Mouse (Mus musculus): ENCODE results near the gene Xlr3c.
"Not testable (repeated sequence)": the region's sequence is repeated elsewhere in the genome, so short reads cannot be mapped to it uniquely, and the experiment has no call there.

Gene Xlr3c

GRCm38 (mm10) chrX:73265270-73265669 is at the start of gene Xlr3c:
TSS of gene Xlr3c (minus strand) at chrX:73265390.
- DNase-seq, result not testable (repeated sequence)

DNA sequence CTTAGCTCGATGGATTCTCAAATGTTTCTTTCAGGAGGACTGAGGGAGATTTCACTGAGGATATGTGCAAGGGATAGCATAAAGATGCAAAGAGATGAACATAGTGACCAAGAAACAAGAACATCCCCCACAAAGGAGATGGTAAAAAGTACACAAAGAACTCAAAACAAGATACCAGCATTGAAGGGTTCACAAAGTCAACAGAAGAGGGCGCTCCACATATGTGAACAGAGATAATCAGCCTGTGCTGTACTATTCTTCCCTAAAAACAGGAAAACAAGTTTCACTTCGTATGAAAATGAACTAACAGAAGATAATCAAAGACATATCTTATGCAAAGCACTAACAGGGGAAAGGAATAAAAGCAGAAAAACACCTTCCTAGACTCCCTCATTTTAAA is 47.3 kb upstream of the Xlr3c start:
- DNase-seq, result peak; percentile 9

- not testable (repeated sequence) for DNase-seq
Observed at GRCm38 (mm10) chrX:73295745-73296144, 30.6 kb upstream of the Xlr3c start.

DNA sequence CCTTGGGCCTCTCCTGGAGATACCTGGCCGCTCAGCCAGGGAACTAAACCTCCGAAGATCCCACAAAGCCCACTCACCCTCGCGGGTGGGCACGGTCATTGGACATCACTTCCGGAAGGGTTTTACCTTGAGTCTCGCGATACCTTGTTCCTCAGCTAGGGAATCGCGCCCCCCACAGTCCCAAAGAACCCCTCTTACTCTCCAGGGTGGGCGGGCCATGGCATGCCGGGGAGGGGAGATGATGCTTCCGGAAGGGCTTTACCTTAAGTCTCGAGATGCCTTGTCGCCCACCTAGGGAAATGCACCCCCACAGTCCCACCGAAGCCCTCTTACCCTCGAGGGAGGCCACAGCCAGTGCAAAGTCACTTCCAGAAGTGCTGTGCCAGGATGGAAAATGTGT is 27.7 kb upstream of the Xlr3c start, which contains the start of the genes Xlr5a and Xlr5c:
Gene Xlr5a (minus strand): TSS at position 101 of the 400 bp plus-strand sequence.
Gene Xlr5c (minus strand): TSS at position 101 of the 400 bp plus-strand sequence.
- not testable (repeated sequence) for DNase-seq

DNA sequence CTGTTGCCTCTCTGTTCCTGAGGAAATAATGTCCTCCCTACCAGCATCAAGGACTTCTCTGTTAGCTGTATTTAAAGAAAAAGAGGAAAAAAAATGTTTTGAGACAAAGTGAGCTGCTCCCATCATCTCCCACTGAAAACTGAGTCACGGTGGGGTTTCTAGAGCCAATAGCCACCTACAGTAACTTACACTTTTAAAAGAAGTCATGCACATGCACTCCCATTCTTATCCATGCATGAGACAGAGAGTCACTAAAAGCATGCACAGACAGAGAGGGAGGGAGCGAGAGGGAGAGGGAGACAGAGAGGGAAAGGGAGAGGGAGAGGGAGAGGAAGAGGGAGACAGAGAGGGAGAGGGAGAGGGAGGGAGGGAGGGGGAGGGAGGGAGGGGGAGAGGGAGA is 2.8 kb downstream of the Xlr3c start:
- not testable (repeated sequence) for DNase-seq

DNA sequence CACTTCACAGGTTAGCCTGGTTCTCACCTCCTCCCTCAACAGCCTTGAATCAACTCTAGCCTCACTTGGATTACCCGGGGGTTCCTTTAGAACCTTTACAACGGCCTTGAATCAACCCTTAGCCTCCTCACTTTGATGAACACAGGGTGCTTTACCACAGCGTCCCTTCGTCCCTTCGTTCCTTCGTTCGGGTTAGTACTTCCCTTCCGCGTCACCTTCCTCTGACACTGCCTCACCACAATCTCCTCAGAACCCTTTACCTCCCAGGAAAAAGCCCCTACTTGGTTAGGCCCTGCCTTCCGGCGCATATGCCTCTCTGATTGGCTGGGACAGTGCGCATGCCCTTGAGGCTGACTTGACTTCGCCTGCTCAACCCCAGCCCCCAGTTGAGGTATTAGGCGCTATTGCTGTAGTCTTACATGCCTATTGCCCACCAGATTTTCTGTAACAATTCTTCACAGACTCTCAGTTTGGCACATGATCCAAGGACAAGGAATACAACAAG is 22.3 kb downstream of the Xlr3c start, which contains the start of gene Xlr4c:
Gene Xlr4c (minus strand): TSS at position 310 of the 505 bp plus-strand sequence.
- DNase-seq, result not testable (repeated sequence)

DNA sequence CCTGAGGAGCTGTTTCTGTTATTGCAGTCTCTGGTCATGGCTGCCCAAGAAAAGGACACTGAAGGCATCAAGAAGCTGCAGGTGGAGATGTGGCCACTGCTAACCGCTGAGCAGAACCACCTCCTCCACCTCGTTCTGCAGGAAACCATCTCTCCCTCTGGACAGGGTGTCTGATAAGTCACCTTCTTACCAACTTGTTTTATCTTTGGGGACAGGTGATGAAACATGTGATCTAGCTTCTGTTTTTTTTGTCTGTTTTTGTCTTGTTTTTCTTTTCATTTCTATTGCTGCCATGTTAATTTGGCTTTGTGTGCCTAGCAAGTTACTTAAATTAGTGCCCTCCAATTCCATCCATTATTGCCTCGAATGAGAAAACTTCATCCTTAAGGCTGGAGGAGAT is 35.9 kb downstream of the Xlr3c start:
- DNase-seq, result no peak

DNA sequence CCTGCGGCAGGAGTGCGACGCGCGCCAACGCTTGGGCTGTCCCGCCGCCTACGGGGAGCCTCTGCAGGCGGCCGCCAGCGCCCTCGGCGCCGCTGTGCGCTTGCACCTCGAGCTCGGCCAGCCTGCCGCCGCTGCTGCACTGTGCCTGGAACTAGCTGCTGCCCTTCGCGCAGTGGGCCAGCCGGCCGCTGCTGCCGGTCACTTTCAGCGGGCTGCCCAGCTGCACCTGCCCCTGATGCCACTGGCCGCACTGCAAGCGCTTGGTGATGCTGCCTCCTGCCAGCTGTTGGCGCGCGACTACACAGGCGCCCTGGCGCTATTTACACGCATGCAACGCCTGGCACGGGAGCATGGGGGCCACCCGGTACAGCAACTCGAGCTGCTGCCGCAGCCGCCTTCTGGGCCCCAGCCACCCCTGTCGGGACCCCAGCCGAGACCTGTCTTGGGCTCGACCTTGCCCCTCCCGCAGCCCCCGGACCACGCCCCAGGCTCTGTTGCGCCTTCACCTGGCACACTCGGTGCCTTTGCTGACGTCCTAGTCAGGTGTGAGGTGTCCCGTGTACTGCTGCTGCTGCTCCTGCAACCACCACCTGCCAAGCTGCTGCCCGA is 36.5 kb downstream of the Xlr3c start:
- DNase-seq, result peak; percentile 77

GRCm38 (mm10) chrX:73227914-73228605 is 37.1 kb downstream of the Xlr3c start, which contains the start of gene F8a:
TSS of gene F8a (plus strand) at chrX:73228291.
- DNase-seq, result peak; percentile 86

GRCm38 (mm10) chrX:73225365-73225764 is 39.8 kb downstream of the Xlr3c start:
- no peak for DNase-seq

GRCm38 (mm10) chrX:73213819-73214564 is 51.2 kb downstream of the Xlr3c start, which contains the start of gene Xlr4b:
TSS of gene Xlr4b (plus strand) at chrX:73214333.
- DNase-seq, result not testable (repeated sequence)
